Mouse (Mus musculus): ENCODE measurements around the gene Gm21119. TPM values are rescaled to one million over a fixed set of nuclear protein-coding genes. Genes with fewer than 3 reads are reported as not detected.
"Not testable (repeated sequence)": the region's sequence is repeated elsewhere in the genome, so short reads cannot be mapped to it uniquely, and the experiment has no call there.

The Gm21119 gene
- polyA plus RNA-seq, 1 experiment from 2014 or later, result 0.33 TPM

DNA sequence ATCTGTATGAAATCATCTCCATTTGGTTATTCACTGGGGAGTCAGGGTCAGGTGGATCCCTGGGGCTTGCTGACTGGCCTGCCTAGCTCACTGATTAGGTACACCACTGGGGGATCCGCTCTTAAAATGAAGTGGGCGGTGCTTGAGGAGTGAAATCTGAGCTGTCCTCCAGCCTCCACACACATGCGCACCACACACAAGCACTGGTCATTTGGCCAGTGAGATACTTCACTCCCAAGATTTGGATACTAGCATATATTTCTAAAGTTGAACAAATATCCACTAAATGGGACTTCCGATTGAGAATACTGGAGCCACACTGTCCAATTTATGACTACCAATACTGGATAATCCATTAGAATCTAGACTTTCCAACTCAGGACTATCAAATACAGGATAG, 20.9 kb upstream of the Gm21119 start:
- H3K36me3 ChIP-seq (ENCODE audit: control insufficient read depth, insufficient read depth, low read length); H3K4me3 ChIP-seq (ENCODE audit: low read depth, low read length); H3K4me2 ChIP-seq (ENCODE audit: low read depth, low read length); H3K9ac ChIP-seq (replicated peaks; ENCODE audit: low read depth, low read length); H3K27me3 ChIP-seq (ENCODE audit: control insufficient read depth, insufficient read depth, low read length); H3K9me3 ChIP-seq (ENCODE audit: control insufficient read depth, low read length); H3K27ac ChIP-seq (ENCODE audit: low read depth, low read length); H3K4me1 ChIP-seq (ENCODE audit: control insufficient read depth, insufficient read depth, low read length); ATAC-seq (ENCODE audit: low read depth): not testable (repeated sequence)
- WGBS, result no CpG with 5 or more reads among the region's 4 CpGs

DNA sequence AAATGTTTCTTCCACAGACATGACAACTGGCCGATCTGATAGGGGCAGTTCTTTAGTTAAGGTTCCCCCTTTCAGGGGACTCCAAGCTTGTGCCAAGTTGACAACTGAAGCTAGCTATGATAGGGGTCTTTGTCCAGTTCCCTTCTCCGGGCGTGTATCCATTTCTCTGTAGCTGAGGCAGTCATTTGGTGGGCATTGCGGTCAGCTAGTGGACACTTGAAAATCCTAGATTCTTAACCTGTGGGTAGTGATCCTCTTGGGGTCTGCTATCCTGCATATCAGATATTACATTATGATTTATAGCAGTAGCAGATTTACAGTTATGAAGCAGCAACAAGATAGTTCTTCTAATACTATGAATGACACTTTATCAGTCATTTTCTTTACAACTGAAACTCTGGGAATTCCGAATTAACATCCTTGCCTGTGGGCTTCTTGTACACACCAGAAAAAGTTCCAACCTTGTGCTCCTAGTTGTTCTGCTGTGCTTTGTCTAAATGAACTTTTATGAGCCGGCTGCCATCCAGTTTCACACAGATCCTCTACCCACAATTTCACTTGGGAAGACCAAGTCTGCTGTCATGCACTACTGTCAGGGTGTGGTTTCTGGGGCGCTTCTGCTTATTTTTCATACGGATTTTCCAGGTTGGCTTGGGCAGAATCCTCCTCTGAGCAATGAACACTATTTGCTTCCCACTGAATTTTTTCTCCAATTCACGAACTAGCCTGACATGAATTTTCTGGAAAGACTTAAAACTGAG, 18.5 kb upstream of the Gm21119 start:
- H3K36me3 ChIP-seq (ENCODE audit: control insufficient read depth, insufficient read depth, low read length); H3K27me3 ChIP-seq (ENCODE audit: control insufficient read depth, insufficient read depth, low read length); H3K27ac ChIP-seq (ENCODE audit: low read depth, low read length); H3K9ac ChIP-seq (replicated peaks; ENCODE audit: low read depth, low read length); H3K4me2 ChIP-seq (ENCODE audit: low read depth, low read length); H3K4me3 ChIP-seq (ENCODE audit: low read depth, low read length); H3K9me3 ChIP-seq (ENCODE audit: control insufficient read depth, low read length); H3K4me1 ChIP-seq (ENCODE audit: control insufficient read depth, insufficient read depth, low read length); ATAC-seq (ENCODE audit: low read depth): not testable (repeated sequence)
- WGBS, result 84% methylated on average over 5 of the region's 9 CpGs

DNA sequence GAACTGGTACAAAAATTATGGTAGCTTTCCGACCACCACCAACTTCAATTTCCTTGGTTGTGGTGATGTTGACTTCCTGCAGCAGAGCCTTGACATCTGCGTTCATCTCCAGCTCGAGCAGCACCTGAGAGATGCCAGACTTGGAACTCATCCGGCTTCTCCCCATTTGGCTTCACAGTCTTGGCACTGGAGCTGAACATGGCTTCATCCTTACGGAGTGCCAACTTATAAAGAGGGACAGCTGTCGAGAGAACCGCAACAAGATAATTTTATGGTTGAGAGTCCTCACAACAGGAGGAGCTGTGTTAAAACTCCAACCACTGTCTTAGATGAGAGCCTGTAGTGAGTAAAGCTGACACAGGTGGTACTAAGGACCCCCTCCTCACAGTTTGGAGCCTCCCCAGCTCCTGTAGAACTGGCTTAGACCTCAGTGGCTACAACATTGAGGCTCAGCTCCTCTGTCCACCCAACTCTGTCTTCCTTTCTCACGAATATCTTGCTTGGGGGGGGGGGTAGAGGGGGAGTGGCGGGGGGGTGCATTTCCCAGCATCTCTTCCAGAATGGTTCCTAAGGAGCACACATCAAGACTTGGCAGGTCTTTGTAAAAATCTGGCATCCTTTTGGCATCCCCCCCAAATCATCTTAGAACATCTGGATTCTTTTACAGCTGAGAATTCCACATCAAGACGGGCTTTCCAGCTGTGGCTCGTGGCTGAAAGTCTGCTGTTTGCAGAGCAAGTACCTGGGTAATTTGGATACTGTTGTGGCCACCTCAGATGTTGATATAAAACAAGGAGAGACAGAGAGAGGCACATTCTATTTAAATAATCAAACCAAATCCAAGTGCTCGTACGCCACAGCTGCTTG, 17.6 kb upstream of the Gm21119 start:
- H3K27ac ChIP-seq (ENCODE audit: low read depth, low read length); H3K9ac ChIP-seq (replicated peaks; ENCODE audit: low read depth, low read length); H3K4me3 ChIP-seq (ENCODE audit: low read depth, low read length); H3K27me3 ChIP-seq (ENCODE audit: control insufficient read depth, insufficient read depth, low read length); H3K9me3 ChIP-seq (ENCODE audit: control insufficient read depth, low read length); H3K4me2 ChIP-seq (ENCODE audit: low read depth, low read length); H3K36me3 ChIP-seq (ENCODE audit: control insufficient read depth, insufficient read depth, low read length); H3K4me1 ChIP-seq (ENCODE audit: control insufficient read depth, insufficient read depth, low read length): not testable (repeated sequence)
- WGBS, result 83% methylated on average over 9 of the region's 13 CpGs
- peak; percentile 73 for ATAC-seq (ENCODE audit: low read depth)

DNA sequence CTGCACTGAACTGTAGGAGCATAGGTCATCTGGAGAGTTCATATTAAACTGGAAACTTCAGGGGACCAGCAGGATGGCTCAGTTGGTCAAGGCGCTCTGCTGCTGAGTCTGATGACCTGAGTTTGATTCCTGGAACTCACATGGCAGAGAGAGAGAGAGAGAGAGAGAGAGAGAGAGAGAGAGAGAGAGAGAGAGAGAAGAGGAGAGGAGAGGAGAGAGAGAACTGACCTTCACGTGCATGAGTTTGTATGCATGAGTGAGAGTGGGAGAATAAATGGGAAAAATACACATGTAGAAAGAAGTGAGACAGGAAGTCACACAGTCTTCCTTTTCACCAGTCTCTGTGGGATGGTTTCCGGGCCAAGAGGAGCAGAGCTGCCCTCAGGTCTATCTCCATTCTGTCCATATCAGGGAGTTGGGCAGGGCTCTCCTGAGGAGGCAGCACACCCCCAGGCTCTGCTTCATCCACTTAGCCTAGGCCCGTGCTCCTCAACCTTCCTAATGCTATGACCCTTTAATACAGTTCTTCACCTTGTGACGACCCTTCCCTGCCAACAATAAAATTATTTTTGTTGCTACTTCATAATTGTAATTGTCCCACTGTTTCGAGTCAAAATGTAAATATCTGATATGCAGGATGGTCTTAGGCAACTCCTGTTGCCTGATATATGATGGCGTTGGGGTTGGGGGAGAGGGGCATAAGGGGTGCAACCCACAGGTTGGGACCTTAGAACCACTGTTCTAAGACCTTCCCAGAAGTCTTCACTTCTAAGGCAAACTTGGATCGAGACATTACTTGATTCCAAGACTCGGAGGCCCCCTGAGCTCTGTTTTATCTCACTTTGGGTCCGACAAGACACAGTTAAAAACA, 16.2 kb upstream of the Gm21119 start:
- not testable (repeated sequence) for H3K4me3 ChIP-seq (ENCODE audit: low read depth, low read length); H3K9me3 ChIP-seq (ENCODE audit: control insufficient read depth, low read length); H3K27ac ChIP-seq (ENCODE audit: low read depth, low read length); H3K4me1 ChIP-seq (ENCODE audit: control insufficient read depth, insufficient read depth, low read length); H3K9ac ChIP-seq (replicated peaks; ENCODE audit: low read depth, low read length); H3K27me3 ChIP-seq (ENCODE audit: control insufficient read depth, insufficient read depth, low read length); H3K36me3 ChIP-seq (ENCODE audit: control insufficient read depth, insufficient read depth, low read length); H3K4me2 ChIP-seq (ENCODE audit: low read depth, low read length)
- peak; percentile 81; the same call in 1 of the 2 replicates for ATAC-seq (ENCODE audit: low read depth)
- 89% methylated on average over 5 of the region's 10 CpGs for WGBS

DNA sequence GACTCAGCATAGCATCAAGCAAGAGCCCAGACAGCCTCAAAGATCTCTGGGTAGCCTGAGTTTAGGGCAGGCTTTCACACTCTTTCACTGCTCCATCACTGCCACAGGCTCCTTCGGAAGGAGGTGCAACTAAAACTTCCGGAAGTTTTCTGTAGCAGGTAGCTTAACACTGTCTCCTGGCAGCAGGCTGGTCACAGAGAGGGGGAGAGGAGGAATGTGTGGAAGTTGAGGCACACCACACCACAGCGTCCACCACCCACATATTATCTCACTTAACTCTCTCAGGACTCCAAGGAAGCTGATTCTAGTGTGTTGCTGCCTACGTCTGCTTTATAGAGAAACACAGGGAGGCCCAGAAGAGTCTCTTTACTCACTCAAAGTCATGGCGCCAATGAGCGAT, 15.4 kb upstream of the Gm21119 start:
- not testable (repeated sequence) for H3K4me1 ChIP-seq (ENCODE audit: control insufficient read depth, insufficient read depth, low read length); ATAC-seq (ENCODE audit: low read depth); H3K9ac ChIP-seq (replicated peaks; ENCODE audit: low read depth, low read length); H3K27ac ChIP-seq (ENCODE audit: low read depth, low read length); H3K36me3 ChIP-seq (ENCODE audit: control insufficient read depth, insufficient read depth, low read length); H3K4me2 ChIP-seq (ENCODE audit: low read depth, low read length); H3K27me3 ChIP-seq (ENCODE audit: control insufficient read depth, insufficient read depth, low read length); H3K9me3 ChIP-seq (ENCODE audit: control insufficient read depth, low read length); H3K4me3 ChIP-seq (ENCODE audit: low read depth, low read length)
- WGBS, result 92% methylated on average over 3 of the region's 6 CpGs

DNA sequence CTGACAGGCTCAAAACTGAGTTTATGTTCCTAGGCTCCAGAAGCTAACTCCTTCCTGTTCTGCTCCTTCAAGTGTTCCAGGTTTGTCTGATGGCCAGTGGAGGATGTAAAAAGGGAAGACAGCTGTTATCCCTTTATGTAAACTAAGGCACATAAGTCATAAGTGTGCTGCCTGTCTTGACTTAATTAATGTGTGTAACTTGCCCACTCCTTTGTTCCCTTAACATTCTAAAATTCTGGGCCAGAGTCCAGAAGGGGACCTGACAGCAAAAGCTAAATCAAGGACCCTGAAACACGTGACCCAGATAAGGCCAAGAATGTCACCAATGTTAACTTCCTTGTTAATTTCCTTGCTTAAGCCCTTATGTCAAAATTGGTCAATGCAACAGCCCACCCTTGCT, 3.9 kb upstream of the Gm21119 start:
- H3K27ac ChIP-seq (ENCODE audit: low read depth, low read length); ATAC-seq (ENCODE audit: low read depth): not testable (repeated sequence)
- WGBS, result no CpG with 5 or more reads among the region's 1 CpGs

DNA sequence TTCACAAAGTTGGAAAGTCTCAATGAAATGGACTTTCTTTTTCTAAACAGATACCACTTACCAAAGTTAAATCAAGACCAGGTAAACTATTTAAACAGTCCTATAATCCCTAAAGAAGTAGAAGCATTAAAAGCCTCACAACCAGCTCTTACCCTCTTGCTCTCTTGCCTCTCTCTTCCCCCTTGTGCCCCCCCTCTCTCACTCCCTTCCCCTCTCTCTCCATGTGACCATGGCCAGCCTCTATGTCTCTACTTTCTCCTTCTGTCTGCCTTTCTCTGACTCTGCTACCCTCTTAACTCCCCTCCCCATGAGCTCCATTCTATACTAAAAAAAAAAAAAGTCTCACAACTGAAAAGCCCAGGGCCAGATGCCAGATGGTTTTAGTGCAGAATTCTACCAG, 2.0 kb upstream of the Gm21119 start:
- H3K9ac ChIP-seq (replicated peaks; ENCODE audit: low read depth, low read length); H3K4me1 ChIP-seq (ENCODE audit: control insufficient read depth, insufficient read depth, low read length); H3K27me3 ChIP-seq (ENCODE audit: control insufficient read depth, insufficient read depth, low read length); H3K4me2 ChIP-seq (ENCODE audit: low read depth, low read length); H3K27ac ChIP-seq (ENCODE audit: low read depth, low read length); H3K9me3 ChIP-seq (ENCODE audit: control insufficient read depth, low read length); H3K36me3 ChIP-seq (ENCODE audit: control insufficient read depth, insufficient read depth, low read length); ATAC-seq (ENCODE audit: low read depth); H3K4me3 ChIP-seq (ENCODE audit: low read depth, low read length): not testable (repeated sequence)

More for the DNA sequence above, 3.9 kb upstream of the Gm21119 start:
- not testable (repeated sequence) for H3K4me1 ChIP-seq (ENCODE audit: control insufficient read depth, insufficient read depth, low read length); H3K4me2 ChIP-seq (ENCODE audit: low read depth, low read length); H3K9me3 ChIP-seq (ENCODE audit: control insufficient read depth, low read length); H3K36me3 ChIP-seq (ENCODE audit: control insufficient read depth, insufficient read depth, low read length); H3K27me3 ChIP-seq (ENCODE audit: control insufficient read depth, insufficient read depth, low read length); H3K4me3 ChIP-seq (ENCODE audit: low read depth, low read length); H3K9ac ChIP-seq (replicated peaks; ENCODE audit: low read depth, low read length)

DNA sequence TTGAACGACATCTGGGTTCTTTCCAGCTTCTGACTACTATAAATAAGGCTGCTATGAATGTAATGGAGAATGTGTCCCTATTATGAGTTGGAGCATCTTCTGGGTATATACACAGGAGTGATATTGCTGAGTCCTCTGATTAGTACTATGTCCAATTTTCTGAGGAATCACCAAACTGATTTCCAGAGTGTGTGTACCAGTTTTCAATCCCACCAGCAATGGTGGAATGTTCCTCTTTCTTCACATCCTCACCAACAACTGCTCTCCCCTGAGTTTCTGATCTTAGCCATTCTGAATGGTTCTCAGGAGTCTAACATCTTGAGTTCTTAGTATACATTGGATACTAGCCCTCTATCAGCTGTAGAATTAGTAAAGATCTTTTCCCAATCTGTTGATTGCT, 16.0 kb downstream of the Gm21119 start:
- not testable (repeated sequence) for H3K27ac ChIP-seq (ENCODE audit: low read depth, low read length); H3K36me3 ChIP-seq (ENCODE audit: control insufficient read depth, insufficient read depth, low read length); H3K27me3 ChIP-seq (ENCODE audit: control insufficient read depth, insufficient read depth, low read length); H3K4me1 ChIP-seq (ENCODE audit: control insufficient read depth, insufficient read depth, low read length); H3K9me3 ChIP-seq (ENCODE audit: control insufficient read depth, low read length); H3K4me2 ChIP-seq (ENCODE audit: low read depth, low read length); H3K9ac ChIP-seq (replicated peaks; ENCODE audit: low read depth, low read length); ATAC-seq (ENCODE audit: low read depth); H3K4me3 ChIP-seq (ENCODE audit: low read depth, low read length)
- 68% methylated on average over 1 of the region's 1 CpGs for WGBS

DNA sequence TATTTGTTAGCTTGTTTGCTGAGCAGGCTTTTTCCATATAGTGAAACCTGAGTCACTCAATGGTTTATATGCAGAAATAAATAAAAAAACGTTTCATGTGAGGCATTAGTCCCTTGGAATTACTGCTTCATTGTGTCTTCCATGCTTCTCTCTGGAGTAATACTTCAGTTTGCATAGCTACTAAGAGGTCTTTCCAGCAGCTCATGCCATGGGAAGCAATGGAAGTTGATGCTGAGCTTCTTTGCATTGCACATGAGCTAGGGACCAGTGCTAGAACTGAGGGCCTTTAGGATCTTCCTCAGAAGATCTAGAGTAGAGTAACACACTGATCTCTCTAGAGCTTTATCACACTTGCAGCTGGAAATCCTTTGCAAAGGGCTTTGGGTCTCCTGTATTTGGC, 23.2 kb downstream of the Gm21119 start:
- not testable (repeated sequence) for ATAC-seq (ENCODE audit: low read depth)
- WGBS, result no CpG with 5 or more reads among the region's 1 CpGs

More for the DNA sequence above, 23.2 kb downstream of the Gm21119 start:
- not testable (repeated sequence) for H3K9ac ChIP-seq (replicated peaks; ENCODE audit: low read depth, low read length); H3K27me3 ChIP-seq (ENCODE audit: control insufficient read depth, insufficient read depth, low read length); H3K27ac ChIP-seq (ENCODE audit: low read depth, low read length); H3K4me3 ChIP-seq (ENCODE audit: low read depth, low read length); H3K4me2 ChIP-seq (ENCODE audit: low read depth, low read length); H3K9me3 ChIP-seq (ENCODE audit: control insufficient read depth, low read length); H3K4me1 ChIP-seq (ENCODE audit: control insufficient read depth, insufficient read depth, low read length); H3K36me3 ChIP-seq (ENCODE audit: control insufficient read depth, insufficient read depth, low read length)

All from neural tube, embryonic 14.5 days (tissue).